Mouse (Mus musculus) spleen, postnatal 4 days (tissue): ENCODE results near the gene Ric8b.
A peak's percentile ranks its signal among the peaks of the same experiment; 100 is the strongest.

Experiments used
- DNase-seq, 2 experiments: peaks; one replicate each; pipeline ENCODE4 v3.0.0; 2022; ENCODE audit warnings: low spot score in 2 of 2

Gene Ric8b

GRCm38 (mm10) chr10:84916810-84917730 lies at the start of gene Ric8b:
Ric8b (plus strand) TSS chr10:84917616.
- DNase-seq, result peak; percentile 89 to 95

- DNase-seq, result no peak
Observed at GRCm38 (mm10) chr10:84871285-84871684, 46.1 kb upstream of the Ric8b start.

GRCm38 (mm10) chr10:84871921-84872320 lies 45.5 kb upstream of the Ric8b start:
- DNase-seq, result no peak

- no peak for DNase-seq
Observed at GRCm38 (mm10) chr10:84879823-84880571, 37.4 kb upstream of the Ric8b start.

GRCm38 (mm10) chr10:84882528-84882927 lies 34.9 kb upstream of the Ric8b start:
- DNase-seq, result no peak

GRCm38 (mm10) chr10:84885341-84885884 lies 32.0 kb upstream of the Ric8b start:
- no peak for DNase-seq

- DNase-seq, result no peak
Observed at GRCm38 (mm10) chr10:84886221-84886627, 31.2 kb upstream of the Ric8b start.

GRCm38 (mm10) chr10:84886785-84887184 lies 30.6 kb upstream of the Ric8b start:
- no peak for DNase-seq

- no peak for DNase-seq
Observed at GRCm38 (mm10) chr10:84889096-84889846, 28.1 kb upstream of the Ric8b start.

GRCm38 (mm10) chr10:84895810-84896358 lies 21.5 kb upstream of the Ric8b start:
- no peak for DNase-seq

GRCm38 (mm10) chr10:84896941-84897930 lies 20.2 kb upstream of the Ric8b start:
- no peak for DNase-seq

- no peak for DNase-seq
Observed at GRCm38 (mm10) chr10:84898144-84898979, 19.1 kb upstream of the Ric8b start.

- no peak for DNase-seq
Observed at GRCm38 (mm10) chr10:84901676-84902075, 15.7 kb upstream of the Ric8b start.

- no peak for DNase-seq
Observed at GRCm38 (mm10) chr10:84902213-84902612, 15.2 kb upstream of the Ric8b start.

- no peak for DNase-seq
Observed at GRCm38 (mm10) chr10:84903307-84903706, 14.1 kb upstream of the Ric8b start.

GRCm38 (mm10) chr10:84903742-84904141 lies 13.7 kb upstream of the Ric8b start:
- DNase-seq, result no peak

GRCm38 (mm10) chr10:84906895-84907294 lies 10.5 kb upstream of the Ric8b start:
- no peak for DNase-seq

- DNase-seq, result no peak
Observed at GRCm38 (mm10) chr10:84908006-84908405, 9.4 kb upstream of the Ric8b start.

GRCm38 (mm10) chr10:84908471-84908870 lies 8.9 kb upstream of the Ric8b start:
- no peak for DNase-seq
